Mouse (Mus musculus): Measurements from ENCODE around the gene Map2. TPM values are rescaled to one million over a fixed set of nuclear protein-coding genes. Genes with fewer than 3 reads are reported as not detected.

Map2 gene
- polyA plus RNA-seq, 1 experiment from 2014 or later: 28.3 TPM

DNA sequence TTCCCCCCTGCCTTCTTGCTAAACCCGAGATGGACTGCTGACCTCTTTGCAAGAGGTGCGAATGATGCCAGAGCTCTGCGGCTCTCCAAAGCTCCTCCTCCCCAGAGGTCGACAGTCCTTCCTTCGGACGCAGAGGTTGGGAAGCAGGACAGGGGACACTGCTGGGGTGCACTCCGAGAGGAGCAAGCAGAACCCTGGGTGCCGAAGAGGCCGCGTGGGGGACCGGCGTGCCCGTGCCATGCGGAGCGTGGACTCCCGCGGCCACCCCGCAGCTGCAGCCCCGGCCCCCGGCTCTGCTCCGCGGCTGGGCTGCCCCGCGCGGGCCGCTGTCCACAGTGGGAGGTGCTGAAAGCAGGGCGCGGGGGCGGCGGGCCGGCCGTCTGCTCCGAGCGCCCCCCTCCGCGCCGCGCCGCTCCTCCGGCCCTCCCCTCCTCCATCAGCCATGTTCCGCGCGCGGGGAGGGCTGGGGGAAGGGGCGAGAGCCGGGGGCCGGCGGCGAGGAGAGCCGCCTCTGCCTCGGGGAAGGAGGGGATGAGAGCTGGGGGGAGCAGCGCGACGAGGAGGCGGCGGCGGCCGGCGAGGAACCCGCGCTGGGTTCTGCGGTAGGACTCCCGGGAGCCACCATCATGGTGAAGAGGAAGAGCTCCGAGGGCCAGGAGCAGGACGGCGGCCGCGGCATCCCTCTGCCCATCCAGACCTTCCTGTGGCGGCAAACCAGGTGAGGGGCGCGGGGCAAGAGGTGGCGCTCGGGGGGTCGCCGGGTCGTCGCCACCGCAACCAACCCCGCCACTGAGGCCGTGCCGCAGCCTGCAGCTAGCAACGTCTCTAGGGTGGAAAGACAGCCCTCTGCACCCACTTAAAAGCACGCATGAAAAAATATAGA, 293.0 kb downstream of the Map2 start, which contains the start of gene Unc80:
Gene Unc80, plus strand, starts transcription at position 547 of the 883 bp plus-strand sequence.
- Histone ChIP-seq H3K9me3 (no peaks in the 10 kb centered on the region), H3K27ac (no peak within 1 kb of the TSS), H3K27me3 (peaks cover 28% of the 10 kb centered on the region), H3K36me3 (no peaks in the 10 kb centered on the region), H3K9ac (replicated peaks) (peak within 1 kb of the TSS; percentile 42), H3K4me2 (peak within 1 kb of the TSS; percentile 91), H3K4me3 (replicated peaks) (peak within 1 kb of the TSS; percentile 58), H3K4me1 (replicated peaks) (peaks cover 12% of the 10 kb centered on the region; the same call in 1 of the 2 replicates)
- WGBS: 1% methylated on average over 69 of the region's 83 CpGs
- ATAC-seq (ENCODE audit: insufficient number of reproducible peaks, insufficient read depth, low FRiP score, low TSS enrichment, low read depth): peak; percentile 89

DNA sequence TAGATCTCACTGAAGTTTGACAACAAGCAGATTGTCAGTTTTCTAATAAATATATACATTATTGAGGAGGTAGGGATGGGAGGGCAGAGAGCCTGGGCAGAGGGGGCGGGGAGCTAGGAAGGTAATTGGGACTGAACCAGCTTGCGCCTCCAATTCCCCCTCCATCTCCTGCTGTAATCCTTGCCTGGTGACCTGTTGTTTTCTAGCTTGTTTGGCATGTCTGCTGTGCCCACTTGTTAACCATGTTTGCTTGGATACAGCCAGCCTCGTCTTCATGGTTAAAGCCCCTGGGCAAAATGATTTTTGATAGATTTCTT, 293.6 kb downstream of the Map2 start:
- Histone ChIP-seq H3K4me1 (replicated peaks) (peaks cover 12% of the 10 kb centered on the region; the same call in 1 of the 2 replicates), H3K4me2 (peak overlapping the region; percentile 91), H3K4me3 (replicated peaks) (peak overlapping the region; percentile 58), H3K36me3 (no peaks in the 10 kb centered on the region), H3K9ac (replicated peaks) (no peak overlapping the region), H3K9me3 (no peaks in the 10 kb centered on the region), H3K27me3 (peaks cover 28% of the 10 kb centered on the region), H3K27ac (no peak overlapping the region)
- no peak for ATAC-seq (ENCODE audit: insufficient number of reproducible peaks, insufficient read depth, low FRiP score, low TSS enrichment, low read depth)
- 10% methylated on average over 3 of the region's 3 CpGs for WGBS

DNA sequence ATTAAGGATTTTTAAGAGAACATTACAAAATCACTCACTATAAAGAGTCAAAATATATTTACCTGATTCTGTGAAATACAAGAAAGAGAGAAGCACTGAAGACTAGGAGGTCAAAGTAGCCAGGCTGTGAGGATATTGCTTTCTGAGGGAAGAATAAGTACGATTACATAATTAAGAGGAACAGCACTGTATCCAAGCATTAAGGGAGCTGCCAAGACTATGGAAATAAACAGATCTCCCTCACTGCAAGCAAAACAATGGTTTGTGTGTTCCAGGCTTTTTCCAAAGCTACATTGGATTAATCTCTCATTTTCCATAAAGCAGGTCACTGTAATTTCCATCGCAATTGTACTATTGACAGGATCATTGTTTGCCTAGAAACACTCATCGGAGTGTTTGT, 307.7 kb downstream of the Map2 start:
- Histone ChIP-seq H3K9me3 (no peaks in the 10 kb centered on the region), H3K9ac (replicated peaks) (no peak overlapping the region), H3K4me1 (replicated peaks) (no peaks in the 10 kb centered on the region), H3K27ac (no peak overlapping the region), H3K36me3 (no peaks in the 10 kb centered on the region), H3K27me3 (no peaks in the 10 kb centered on the region), H3K4me3 (replicated peaks) (no peak overlapping the region), H3K4me2 (no peak overlapping the region)
- ATAC-seq (ENCODE audit: insufficient number of reproducible peaks, insufficient read depth, low FRiP score, low TSS enrichment, low read depth): no peak
- WGBS: 82% methylated on average over 3 of the region's 3 CpGs

Other genes starting within 250 kb of the Map2 start
- not detected in 2 replicates for gene Crygf, start 248.8 kb upstream of the Map2 start, polyA plus RNA-seq (2016; fragmentation: Nextera tagmentation; extraction: Ambion mirVana)